Mouse (Mus musculus): ENCODE measurements at regions not wholly inside any gene's neighbourhood (a gene's known extent, or its start where the extent isn't known, plus 50 kb on each side); places are given as distances from the start of the nearest gene placed in this dataset.

DNA sequence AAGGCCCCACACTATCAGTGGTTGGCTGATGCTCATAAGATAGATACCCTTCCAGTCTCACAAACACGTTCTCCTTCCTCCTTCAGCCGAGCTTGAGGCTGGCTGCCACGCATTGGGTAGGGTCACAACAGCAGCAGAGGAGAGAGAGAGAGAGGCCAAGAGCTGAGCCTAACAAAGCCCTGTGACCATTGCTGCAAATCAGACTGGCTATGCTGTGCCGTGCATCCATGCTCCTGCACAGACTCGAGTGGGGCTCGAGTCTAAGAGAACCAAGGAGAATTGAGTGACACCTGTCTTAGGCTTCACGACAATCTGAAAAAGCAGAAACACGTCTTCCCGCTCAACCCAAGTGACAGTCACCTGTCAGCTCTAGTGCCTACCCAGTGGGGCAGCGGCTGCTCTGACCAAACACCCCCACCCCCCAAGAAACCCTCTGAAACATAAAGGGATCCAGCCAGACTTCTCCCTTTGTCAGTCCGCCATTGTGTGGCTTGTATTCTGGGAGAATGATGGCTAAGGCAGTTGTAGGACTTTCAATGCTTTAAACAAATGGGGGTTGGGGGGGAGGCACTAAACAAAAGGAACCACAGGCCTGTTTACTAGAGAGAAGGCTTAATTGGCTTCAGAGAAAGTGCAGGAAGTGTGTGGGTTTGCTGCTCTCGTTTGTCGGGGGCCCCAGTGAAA, 353.7 kb upstream of the Jarid2 start:
- no peaks in the 10 kb centered on the region for H3K27me3 ChIP-seq (replicated peaks; ENCODE audit: control insufficient read depth, insufficient read depth, low read length)
- H3K4me3 ChIP-seq (ENCODE audit: low read length), result no peak overlapping the region
- H3K9me3 ChIP-seq (ENCODE audit: control insufficient read depth, low read length), result no peaks in the 10 kb centered on the region
- WGBS, result 23% methylated on average over 13 of the region's 13 CpGs
- no peaks in the 10 kb centered on the region for H3K4me1 ChIP-seq (ENCODE audit: control insufficient read depth, insufficient read depth, low read depth, low read length)
- H3K9ac ChIP-seq (ENCODE audit: low read depth, low read length), result no peak overlapping the region
- H3K36me3 ChIP-seq (ENCODE audit: control insufficient read depth, insufficient read depth, low read length), result no peaks in the 10 kb centered on the region
- no peak overlapping the region for H3K27ac ChIP-seq (ENCODE audit: low read depth, low read length)
- no peak for ATAC-seq
- H3K4me2 ChIP-seq (ENCODE audit: low read length), result no peak overlapping the region

DNA sequence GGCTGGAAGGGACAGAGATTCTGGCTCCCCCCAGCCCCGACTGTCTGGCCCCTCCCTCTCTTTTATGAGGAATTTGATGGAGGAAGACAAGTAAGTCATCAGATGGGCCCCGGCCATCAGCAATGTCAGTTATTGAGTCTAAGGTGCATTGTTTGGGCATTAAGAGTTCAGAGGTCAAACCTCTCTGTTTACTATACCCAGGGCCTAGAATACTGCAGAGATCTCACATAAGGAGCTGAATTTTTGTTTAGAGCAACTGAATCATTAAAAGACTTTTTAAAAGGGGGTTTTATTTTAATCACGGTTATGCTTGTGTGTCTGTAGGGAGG, 353.1 kb upstream of the Jarid2 start:
- H3K27me3 ChIP-seq (replicated peaks; ENCODE audit: control insufficient read depth, insufficient read depth, low read length), result no peaks in the 10 kb centered on the region
- H3K36me3 ChIP-seq (ENCODE audit: control insufficient read depth, insufficient read depth, low read length), result no peaks in the 10 kb centered on the region
- H3K27ac ChIP-seq (ENCODE audit: low read depth, low read length), result no peak overlapping the region
- H3K9ac ChIP-seq (ENCODE audit: low read depth, low read length), result no peak overlapping the region
- ATAC-seq, result no peak
- no peaks in the 10 kb centered on the region for H3K9me3 ChIP-seq (ENCODE audit: control insufficient read depth, low read length)
- WGBS, result 14% methylated on average over 3 of the region's 3 CpGs
- no peak overlapping the region for H3K4me3 ChIP-seq (ENCODE audit: low read length)
- no peak overlapping the region for H3K4me2 ChIP-seq (ENCODE audit: low read length)
- no peaks in the 10 kb centered on the region for H3K4me1 ChIP-seq (ENCODE audit: control insufficient read depth, insufficient read depth, low read depth, low read length)

DNA sequence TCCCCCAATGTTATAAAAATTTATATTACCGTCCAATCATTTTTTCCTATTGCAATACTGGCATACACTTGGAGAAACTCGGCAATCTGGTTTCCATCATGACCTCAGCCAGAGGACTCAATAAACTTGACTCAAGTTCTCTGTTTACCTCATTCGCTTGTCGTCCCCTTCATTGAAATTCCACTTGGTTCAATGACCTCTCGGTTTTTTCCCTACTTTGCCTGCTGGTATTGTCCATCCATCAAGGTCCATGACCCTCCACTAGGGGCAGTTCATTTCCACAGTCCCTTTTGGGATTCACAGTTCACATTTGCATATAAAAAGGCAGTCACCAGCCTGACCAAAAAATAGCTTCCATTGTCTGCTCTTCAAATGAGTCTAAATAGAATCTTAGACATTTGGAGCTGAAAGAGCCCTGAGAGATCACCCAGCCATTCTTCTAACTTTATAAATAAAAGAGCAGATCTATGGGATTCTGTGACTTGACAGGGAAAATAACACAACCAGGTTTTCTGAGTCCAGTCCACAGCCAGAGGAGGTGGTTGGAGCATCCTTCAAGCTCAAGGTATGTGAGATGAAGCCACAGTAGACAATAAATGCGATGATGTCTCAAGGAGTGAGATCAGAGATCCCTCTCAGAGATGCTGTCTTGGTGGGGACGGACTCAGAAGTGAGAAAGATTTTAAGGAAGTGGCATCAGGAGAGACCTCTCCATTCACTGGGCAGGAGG, 347.4 kb upstream of the Jarid2 start:
- H3K4me1 ChIP-seq (ENCODE audit: control insufficient read depth, insufficient read depth, low read depth, low read length), result no peaks in the 10 kb centered on the region
- no peaks in the 10 kb centered on the region for H3K9me3 ChIP-seq (ENCODE audit: control insufficient read depth, low read length)
- WGBS, result 33% methylated on average over 7 of the region's 7 CpGs
- no peak overlapping the region for H3K27ac ChIP-seq (ENCODE audit: low read depth, low read length)
- no peaks in the 10 kb centered on the region for H3K36me3 ChIP-seq (ENCODE audit: control insufficient read depth, insufficient read depth, low read length)
- H3K4me2 ChIP-seq (ENCODE audit: low read length), result no peak overlapping the region
- no peaks in the 10 kb centered on the region for H3K27me3 ChIP-seq (replicated peaks; ENCODE audit: control insufficient read depth, insufficient read depth, low read length)
- no peak overlapping the region for H3K9ac ChIP-seq (ENCODE audit: low read depth, low read length)
- ATAC-seq, result no peak
- H3K4me3 ChIP-seq (ENCODE audit: low read length), result no peak overlapping the region

DNA sequence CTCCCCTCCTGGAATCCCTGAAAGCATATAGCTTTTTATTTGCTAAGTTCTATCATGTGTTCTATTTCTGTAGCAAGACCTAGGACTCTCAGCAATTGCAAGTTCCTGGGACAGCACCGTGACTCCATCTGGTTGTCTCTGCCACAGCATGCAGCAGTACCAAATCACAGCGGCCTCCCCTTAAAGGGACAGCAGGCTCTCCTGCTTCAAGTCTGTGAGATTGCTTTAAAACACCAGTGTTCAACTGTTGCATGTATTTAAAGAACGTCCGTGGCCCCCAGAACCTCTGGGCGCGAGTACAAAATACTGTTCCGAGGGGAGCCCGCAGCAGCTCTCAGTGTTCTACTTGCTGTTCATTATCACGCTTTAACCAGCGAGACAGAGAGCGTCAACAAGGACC, 346.0 kb upstream of the Jarid2 start:
- H3K9ac ChIP-seq (ENCODE audit: low read depth, low read length), result no peak overlapping the region
- no peak overlapping the region for H3K27ac ChIP-seq (ENCODE audit: low read depth, low read length)
- H3K9me3 ChIP-seq (ENCODE audit: control insufficient read depth, low read length), result no peaks in the 10 kb centered on the region
- no peak overlapping the region for H3K4me2 ChIP-seq (ENCODE audit: low read length)
- no peaks in the 10 kb centered on the region for H3K36me3 ChIP-seq (ENCODE audit: control insufficient read depth, insufficient read depth, low read length)
- WGBS, result 53% methylated on average over 11 of the region's 11 CpGs
- no peaks in the 10 kb centered on the region for H3K27me3 ChIP-seq (replicated peaks; ENCODE audit: control insufficient read depth, insufficient read depth, low read length)
- ATAC-seq, result no peak
- no peaks in the 10 kb centered on the region for H3K4me1 ChIP-seq (ENCODE audit: control insufficient read depth, insufficient read depth, low read depth, low read length)
- no peak overlapping the region for H3K4me3 ChIP-seq (ENCODE audit: low read length)

DNA sequence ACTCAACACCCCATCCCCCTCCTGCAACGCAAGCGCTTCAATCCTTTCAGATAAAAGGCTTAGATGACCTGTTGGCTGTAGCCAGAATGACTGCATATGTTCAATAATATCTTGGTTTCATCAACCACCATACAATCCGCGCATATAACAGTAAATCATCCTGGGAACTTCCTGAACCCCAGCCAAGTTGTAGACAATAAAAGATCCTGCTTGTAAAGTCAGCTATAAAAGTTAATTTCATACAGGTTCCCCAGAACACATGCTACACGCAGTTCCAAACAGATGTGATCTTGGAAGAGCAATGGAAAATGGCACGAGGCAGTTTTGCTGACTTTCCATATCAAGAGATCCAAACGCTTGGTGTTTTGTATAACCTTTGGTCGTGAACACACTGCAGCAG, 342.5 kb upstream of the Jarid2 start:
- WGBS, result 86% methylated on average over 8 of the region's 8 CpGs
- no peak for ATAC-seq
- no peak overlapping the region for H3K4me2 ChIP-seq (ENCODE audit: low read length)
- H3K27me3 ChIP-seq (replicated peaks; ENCODE audit: control insufficient read depth, insufficient read depth, low read length), result no peaks in the 10 kb centered on the region
- no peak overlapping the region for H3K9ac ChIP-seq (ENCODE audit: low read depth, low read length)
- H3K9me3 ChIP-seq (ENCODE audit: control insufficient read depth, low read length), result no peaks in the 10 kb centered on the region
- no peak overlapping the region for H3K4me3 ChIP-seq (ENCODE audit: low read length)
- H3K27ac ChIP-seq (ENCODE audit: low read depth, low read length), result no peak overlapping the region
- H3K4me1 ChIP-seq (ENCODE audit: control insufficient read depth, insufficient read depth, low read depth, low read length), result no peaks in the 10 kb centered on the region
- no peaks in the 10 kb centered on the region for H3K36me3 ChIP-seq (ENCODE audit: control insufficient read depth, insufficient read depth, low read length)

DNA sequence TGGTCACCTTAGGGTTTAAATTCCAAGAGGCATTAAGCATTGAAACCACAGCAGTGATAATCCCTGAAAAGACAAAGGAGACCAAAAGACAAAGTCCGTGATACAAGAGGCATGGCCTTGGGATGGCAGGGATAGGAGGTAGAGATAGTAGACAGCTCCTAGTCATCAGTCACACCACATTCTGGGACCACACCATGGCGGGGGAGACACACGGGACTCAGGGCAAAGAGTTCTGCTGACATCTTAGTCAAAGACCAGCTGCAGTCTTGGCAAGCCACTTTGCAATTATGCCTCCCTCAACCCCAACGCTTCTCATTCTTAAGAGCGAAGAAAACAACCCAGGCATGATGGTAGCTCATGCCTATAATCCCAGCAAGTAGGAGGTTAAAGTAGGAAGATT, 339.6 kb upstream of the Jarid2 start:
- Histone ChIP-seq H3K9me3 (ENCODE audit: control insufficient read depth, low read length) (no peaks in the 10 kb centered on the region), H3K27me3 (replicated peaks; ENCODE audit: control insufficient read depth, insufficient read depth, low read length) (no peaks in the 10 kb centered on the region), H3K4me1 (ENCODE audit: control insufficient read depth, insufficient read depth, low read depth, low read length) (no peaks in the 10 kb centered on the region), H3K4me3 (ENCODE audit: low read length) (no peak overlapping the region), H3K27ac (ENCODE audit: low read depth, low read length) (no peak overlapping the region), H3K9ac (ENCODE audit: low read depth, low read length) (no peak overlapping the region), H3K36me3 (ENCODE audit: control insufficient read depth, insufficient read depth, low read length) (no peaks in the 10 kb centered on the region), H3K4me2 (ENCODE audit: low read length) (no peak overlapping the region)
- 94% methylated on average over 5 of the region's 5 CpGs for WGBS
- ATAC-seq, result no peak

DNA sequence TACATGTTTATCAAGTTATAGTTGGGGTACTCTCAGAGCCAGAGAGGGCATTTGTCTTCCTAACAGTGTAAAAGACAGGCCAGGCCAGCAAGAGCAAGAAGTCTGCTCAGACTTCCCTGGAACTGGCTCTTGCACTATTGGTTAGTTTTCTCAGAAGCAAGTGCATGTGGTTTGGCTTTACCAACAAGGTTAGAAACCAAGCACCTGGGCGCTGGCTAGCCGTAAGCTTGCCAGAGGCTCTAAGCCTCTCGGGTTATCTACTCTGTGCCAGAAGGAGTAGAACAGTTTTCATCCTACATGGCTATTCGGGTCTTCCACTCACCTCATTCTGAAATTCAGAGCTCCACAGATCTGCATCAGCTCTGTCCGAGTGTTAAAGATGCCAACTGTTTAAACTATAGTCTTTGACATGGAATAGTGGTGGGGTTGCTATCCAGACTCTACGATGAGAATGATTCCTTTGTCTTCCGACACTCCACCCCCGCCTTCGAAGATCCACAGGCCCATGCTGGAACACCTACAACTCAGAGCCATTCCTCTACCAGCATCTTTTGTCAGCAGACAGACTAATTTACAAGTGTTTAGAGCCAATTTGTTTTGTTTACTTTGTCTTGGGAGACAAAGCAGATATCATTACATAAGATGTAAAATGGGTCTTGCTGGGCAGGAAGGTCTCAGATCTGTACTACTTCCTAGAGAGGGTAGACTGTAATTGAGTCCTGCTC, 338.4 kb upstream of the Jarid2 start:
- H3K4me3 ChIP-seq (ENCODE audit: low read length), result no peak overlapping the region

DNA sequence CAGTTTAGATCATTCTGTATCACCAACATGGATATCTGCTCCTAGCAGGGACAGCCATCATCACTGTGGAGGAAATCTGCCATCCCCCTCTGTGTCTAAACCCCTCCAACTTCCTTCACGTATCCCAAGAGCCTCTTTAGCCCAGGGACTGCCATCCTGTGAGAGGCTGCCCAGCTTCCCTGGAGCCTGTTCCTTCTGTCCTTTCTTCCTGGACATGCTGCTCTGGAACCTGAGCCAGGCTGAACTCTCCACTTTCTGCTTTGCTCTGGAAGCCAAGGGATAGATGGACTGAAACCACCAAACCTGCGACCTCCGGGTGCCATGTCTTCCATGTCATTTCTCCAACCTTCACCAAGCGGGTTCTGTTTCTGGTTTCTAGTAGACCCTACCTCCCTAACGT, 335.3 kb upstream of the Jarid2 start:
- no peaks in the 10 kb centered on the region for H3K9me3 ChIP-seq (ENCODE audit: control insufficient read depth, low read length)
- H3K4me3 ChIP-seq (ENCODE audit: low read length), result no peak overlapping the region
- H3K9ac ChIP-seq (ENCODE audit: low read depth, low read length), result no peak overlapping the region
- H3K36me3 ChIP-seq (ENCODE audit: control insufficient read depth, insufficient read depth, low read length), result no peaks in the 10 kb centered on the region
- H3K27ac ChIP-seq (ENCODE audit: low read depth, low read length), result no peak overlapping the region
- H3K4me1 ChIP-seq (ENCODE audit: control insufficient read depth, insufficient read depth, low read depth, low read length), result no peaks in the 10 kb centered on the region
- H3K27me3 ChIP-seq (replicated peaks; ENCODE audit: control insufficient read depth, insufficient read depth, low read length), result no peaks in the 10 kb centered on the region
- no peak overlapping the region for H3K4me2 ChIP-seq (ENCODE audit: low read length)
- no peak for ATAC-seq
- WGBS, result 96% methylated on average over 5 of the region's 5 CpGs

More for the DNA sequence above, 338.4 kb upstream of the Jarid2 start:
- Histone ChIP-seq H3K9ac (ENCODE audit: low read depth, low read length) (no peak overlapping the region), H3K4me1 (ENCODE audit: control insufficient read depth, insufficient read depth, low read depth, low read length) (no peaks in the 10 kb centered on the region), H3K36me3 (ENCODE audit: control insufficient read depth, insufficient read depth, low read length) (no peaks in the 10 kb centered on the region), H3K27ac (ENCODE audit: low read depth, low read length) (no peak overlapping the region), H3K27me3 (replicated peaks; ENCODE audit: control insufficient read depth, insufficient read depth, low read length) (no peaks in the 10 kb centered on the region), H3K9me3 (ENCODE audit: control insufficient read depth, low read length) (no peaks in the 10 kb centered on the region), H3K4me2 (ENCODE audit: low read length) (no peak overlapping the region)
- no peak for ATAC-seq
- WGBS, result 84% methylated on average over 9 of the region's 9 CpGs

DNA sequence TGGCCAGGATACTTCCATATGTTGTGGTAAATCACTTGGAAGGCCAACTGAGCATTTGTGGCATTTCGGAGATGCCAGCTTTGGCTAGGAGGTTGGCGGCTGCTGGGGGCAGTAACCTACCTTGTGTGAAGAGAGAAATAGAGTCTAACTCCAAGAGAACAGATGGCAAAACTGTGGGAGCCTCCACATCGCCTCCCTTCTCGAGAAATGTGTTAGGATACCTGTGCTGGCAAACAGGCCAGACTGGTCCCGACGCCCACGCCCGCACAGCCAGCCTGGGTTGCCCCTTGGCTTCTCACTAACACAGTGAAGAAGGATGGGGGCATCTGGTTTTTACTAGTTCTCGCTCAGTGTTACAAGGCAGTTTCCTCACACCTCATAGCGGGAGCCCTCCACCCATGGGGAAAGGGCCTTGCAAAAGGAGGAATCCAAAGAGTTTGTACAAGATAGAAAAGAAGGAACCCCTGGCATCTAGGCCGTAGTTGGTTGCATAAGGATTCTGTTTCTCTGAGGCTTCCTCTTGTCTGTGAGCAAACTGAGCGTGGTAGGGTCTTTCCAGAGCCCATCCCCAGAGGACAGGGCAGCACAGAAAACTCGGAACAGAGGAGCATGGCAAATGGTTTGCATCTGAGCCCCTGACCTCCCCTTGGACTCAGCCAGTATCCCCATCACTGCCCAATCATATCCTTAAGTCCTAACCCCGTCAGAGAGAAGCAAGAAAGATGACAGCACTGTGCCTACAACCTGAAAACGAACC, 330.5 kb upstream of the Jarid2 start:
- Histone ChIP-seq H3K4me1 (ENCODE audit: control insufficient read depth, insufficient read depth, low read depth, low read length) (no peaks in the 10 kb centered on the region), H3K4me3 (ENCODE audit: low read length) (no peak overlapping the region), H3K27ac (ENCODE audit: low read depth, low read length) (no peak overlapping the region), H3K9me3 (ENCODE audit: control insufficient read depth, low read length) (no peaks in the 10 kb centered on the region), H3K27me3 (replicated peaks; ENCODE audit: control insufficient read depth, insufficient read depth, low read length) (no peaks in the 10 kb centered on the region), H3K36me3 (ENCODE audit: control insufficient read depth, insufficient read depth, low read length) (no peaks in the 10 kb centered on the region), H3K9ac (ENCODE audit: low read depth, low read length) (no peak overlapping the region), H3K4me2 (ENCODE audit: low read length) (no peak overlapping the region)
- WGBS, result 79% methylated on average over 15 of the region's 15 CpGs
- peak; percentile 40; the same call in 1 of the 2 replicates for ATAC-seq
